Mouse (Mus musculus) testis, adult 2 months (tissue): ENCODE measurements around the gene Rap1b.

Source experiments
- CTCF ChIP-seq: fragments of 200-500 bp; IDR thresholded peaks from 2 replicates; pipeline ENCODE4 v1.5.1; 2012; ENCODE audit warnings: low read depth, mild to moderate bottlenecking, inconsistent platforms, low read length, moderate library complexity; ENCODE audit not compliant: control insufficient read depth, insufficient read depth, insufficient replicate concordance
- POLR2A ChIP-seq: fragments of 200-500 bp; IDR thresholded peaks from 2 replicates; pipeline ENCODE4 v1.6.1; 2012; ENCODE audit warnings: low read depth, mild to moderate bottlenecking, inconsistent platforms, low read length, moderate library complexity; ENCODE audit not compliant: control insufficient read depth

GRCm38 (mm10) chr10:117774817-117775120, 71.1 kb downstream of the Rap1b start:
- no peak for TF ChIP-seq POLR2A
- no peak for TF ChIP-seq CTCF
